Mouse (Mus musculus) midbrain, embryonic 11.5 days (tissue): ENCODE data around the gene Specc1l. TPM values are rescaled to one million over a fixed set of nuclear protein-coding genes. Genes with fewer than 3 reads are reported as not detected.
"Not testable (repeated sequence)": the region's sequence is repeated elsewhere in the genome, so short reads cannot be mapped to it uniquely, and the experiment has no call there.

Experiments used
- ATAC-seq: fragments of 200-750 bp; cut with Nextera tagmentation; 2 replicates; pipeline ENCODE4 v1.8.0; 2017; ENCODE audit warnings: moderate TSS enrichment, moderate library complexity; ENCODE audit not compliant: low FRiP score
- DNase-seq: peaks from one replicate; pipeline ENCODE4 v3.0.0; 2015; ENCODE audit warnings: low spot score; ENCODE audit errors: missing footprints
- H3K27ac ChIP-seq: fragments of 300-500 bp; sonication (generic); 2 replicates; pipeline ENCODE4 v1.5.1; 2014; ENCODE audit warnings: low read depth, low read length
- H3K27me3 ChIP-seq: fragments of 300-500 bp; sonication (generic); 2 replicates; pipeline ENCODE4 v1.6.1; 2014; ENCODE audit warnings: mild to moderate bottlenecking, low read length, moderate library complexity, mixed read lengths; ENCODE audit not compliant: control insufficient read depth, insufficient read depth
- H3K36me3 ChIP-seq: fragments of 300-500 bp; sonication (generic); 2 replicates; pipeline ENCODE4 v1.6.1; 2014; ENCODE audit warnings: mild to moderate bottlenecking, low read length, moderate library complexity, mixed read lengths; ENCODE audit not compliant: control insufficient read depth, insufficient read depth
- H3K4me1 ChIP-seq: fragments of 300-500 bp; sonication (generic); 2 replicates; pipeline ENCODE4 v1.6.1; 2014; ENCODE audit warnings: low read length; ENCODE audit not compliant: control insufficient read depth, insufficient read depth
- H3K4me2 ChIP-seq: fragments of 300-500 bp; sonication (generic); 2 replicates; pipeline ENCODE4 v1.6.1; 2014; ENCODE audit warnings: mild to moderate bottlenecking, moderate library complexity
- H3K4me3 ChIP-seq: fragments of 300-500 bp; sonication (generic); 2 replicates; pipeline ENCODE4 v1.5.1; 2014; ENCODE audit warnings: low read depth, low read length
- H3K9ac ChIP-seq: fragments of 300-500 bp; sonication (generic); 2 replicates; pipeline ENCODE4 v1.6.1; 2014; ENCODE audit warnings: low read length
- H3K9me3 ChIP-seq: fragments of 300-500 bp; sonication (generic); 2 replicates; pipeline ENCODE4 v1.6.1; 2016; ENCODE audit warnings: low read length; ENCODE audit not compliant: control insufficient read depth
- WGBS: fragments of 180-500 bp; shearing (Covaris S2); extraction: QIAGEN DNeasy Blood & Tissue Kit; methylation state at CpG from one replicate; pipeline ENCODE4 v1.1.7; 2014; 5-methylcytosine and 5-hydroxymethylcytosine counted together
- polyA plus RNA-seq: library from polyadenylated mRNA; unstranded; fragments of >200 nt; fragmentation: Nextera tagmentation; extraction: Ambion mirVana; gene quantifications from 2 replicates; pipeline ENCODE4 v1.2.1, GENCODE M21; 2014

Specc1l gene
- polyA plus RNA-seq, 1 experiment from 2014 or later = 23.2 TPM

- ATAC-seq = no peak
- 87% methylated on average over 5 of the region's 5 CpGs for WGBS
Measured at GRCm38 (mm10) chr10:75282648-75283047, 70.8 kb downstream of the Specc1l start.

GRCm38 (mm10) chr10:75283821-75284220 is 71.9 kb downstream of the Specc1l start:
- peaks cover 5% of the 10 kb centered on the region for H3K36me3 ChIP-seq

More at GRCm38 (mm10) chr10:75282648-75283047, 70.8 kb downstream of the Specc1l start:
- H3K27me3 ChIP-seq = no peaks in the 10 kb centered on the region
- no peaks in the 10 kb centered on the region for H3K4me1 ChIP-seq
- H3K36me3 ChIP-seq = peaks cover 5% of the 10 kb centered on the region
- no peak overlapping the region for H3K27ac ChIP-seq
- no peak overlapping the region for H3K4me2 ChIP-seq
- no peak overlapping the region for H3K9ac ChIP-seq
- no peaks in the 10 kb centered on the region for H3K9me3 ChIP-seq
- no peak overlapping the region for H3K4me3 ChIP-seq
- no peak for DNase-seq

GRCm38 (mm10) chr10:75288579-75288978 is 76.7 kb downstream of the Specc1l start:
- Histone ChIP-seq H3K27me3 (no peaks in the 10 kb centered on the region), H3K4me3 (no peak overlapping the region), H3K4me1 (no peaks in the 10 kb centered on the region), H3K9ac (no peak overlapping the region), H3K9me3 (no peaks in the 10 kb centered on the region), H3K4me2 (no peak overlapping the region), H3K27ac (no peak overlapping the region), H3K36me3 (no peaks in the 10 kb centered on the region)
- ATAC-seq = no peak
- no peak for DNase-seq
- WGBS = 90% methylated on average over 7 of the region's 7 CpGs

More at GRCm38 (mm10) chr10:75283821-75284220, 71.9 kb downstream of the Specc1l start:
- Histone ChIP-seq H3K4me1 (no peaks in the 10 kb centered on the region), H3K4me2 (no peak overlapping the region), H3K9ac (no peak overlapping the region), H3K9me3 (no peaks in the 10 kb centered on the region), H3K27ac (no peak overlapping the region), H3K27me3 (no peaks in the 10 kb centered on the region), H3K4me3 (no peak overlapping the region)
- ATAC-seq = no peak
- 98% methylated on average over 3 of the region's 3 CpGs for WGBS
- DNase-seq = no peak

- WGBS = 85% methylated on average over 4 of the region's 4 CpGs
- no peak overlapping the region for H3K4me3 ChIP-seq
- no peaks in the 10 kb centered on the region for H3K36me3 ChIP-seq
- ATAC-seq (no peak), DNase-seq (no peak)
- H3K9ac ChIP-seq = no peak overlapping the region
- no peaks in the 10 kb centered on the region for H3K9me3 ChIP-seq
- no peak overlapping the region for H3K27ac ChIP-seq
- H3K4me1 ChIP-seq = no peaks in the 10 kb centered on the region
- H3K4me2 ChIP-seq = no peak overlapping the region
- H3K27me3 ChIP-seq = no peaks in the 10 kb centered on the region
Measured at GRCm38 (mm10) chr10:75289392-75289791, 77.5 kb downstream of the Specc1l start.

- no peaks in the 10 kb centered on the region for H3K9me3 ChIP-seq
- no peak overlapping the region for H3K27ac ChIP-seq
- no peak for ATAC-seq
- no peaks in the 10 kb centered on the region for H3K4me1 ChIP-seq
- WGBS = 87% methylated on average over 5 of the region's 5 CpGs
- DNase-seq = no peak
- no peak overlapping the region for H3K4me3 ChIP-seq
- H3K4me2 ChIP-seq = no peak overlapping the region
- H3K36me3 ChIP-seq = no peaks in the 10 kb centered on the region
- no peak overlapping the region for H3K9ac ChIP-seq
- H3K27me3 ChIP-seq = no peaks in the 10 kb centered on the region
Measured at GRCm38 (mm10) chr10:75290650-75291049, 78.8 kb downstream of the Specc1l start.

GRCm38 (mm10) chr10:75291338-75291737 is 79.5 kb downstream of the Specc1l start:
- Histone ChIP-seq H3K4me1 (no peaks in the 10 kb centered on the region), H3K4me3 (no peak overlapping the region), H3K9me3 (no peaks in the 10 kb centered on the region), H3K27me3 (no peaks in the 10 kb centered on the region), H3K36me3 (no peaks in the 10 kb centered on the region), H3K9ac (no peak overlapping the region), H3K27ac (no peak overlapping the region), H3K4me2 (no peak overlapping the region)
- DNase-seq = no peak
- WGBS = 93% methylated on average over 1 of the region's 1 CpGs
- ATAC-seq = no peak

- not testable (repeated sequence) for H3K4me1 ChIP-seq, H3K4me2 ChIP-seq, H3K9me3 ChIP-seq, H3K36me3 ChIP-seq, H3K27me3 ChIP-seq, DNase-seq, H3K9ac ChIP-seq, H3K4me3 ChIP-seq, H3K27ac ChIP-seq, ATAC-seq
- WGBS = 93% methylated on average over 8 of the region's 8 CpGs
Measured at GRCm38 (mm10) chr10:75292206-75292605, 80.3 kb downstream of the Specc1l start.

- ATAC-seq = no peak
- no peaks in the 10 kb centered on the region for H3K4me1 ChIP-seq
- H3K9ac ChIP-seq = no peak overlapping the region
- no peaks in the 10 kb centered on the region for H3K27me3 ChIP-seq
- no peak overlapping the region for H3K4me3 ChIP-seq
- WGBS = 82% methylated on average over 3 of the region's 3 CpGs
- H3K9me3 ChIP-seq = no peaks in the 10 kb centered on the region
- H3K36me3 ChIP-seq = 0 out of 2 replicates have a peak, but pooled peaks cover 2% of the 10 kb centered on the region
- DNase-seq = no peak
- no peak overlapping the region for H3K4me2 ChIP-seq
- no peak overlapping the region for H3K27ac ChIP-seq
Measured at GRCm38 (mm10) chr10:75293288-75293687, 81.4 kb downstream of the Specc1l start.

GRCm38 (mm10) chr10:75294362-75294761 is 82.5 kb downstream of the Specc1l start:
- Histone ChIP-seq H3K36me3 (0 out of 2 replicates have a peak, but pooled peaks cover 2% of the 10 kb centered on the region), H3K9me3 (no peaks in the 10 kb centered on the region), H3K4me2 (no peak overlapping the region), H3K4me1 (no peaks in the 10 kb centered on the region), H3K9ac (no peak overlapping the region), H3K4me3 (no peak overlapping the region), H3K27ac (no peak overlapping the region), H3K27me3 (no peaks in the 10 kb centered on the region)
- DNase-seq (no peak), ATAC-seq (no peak)
- WGBS = 87% methylated on average over 4 of the region's 4 CpGs
